Mouse (Mus musculus): Measurements from ENCODE around the gene Fat1.

- TF ChIP-seq POLR2A (IDR thresholded peaks at IDR 0.05; ENCODE audit: extremely low read depth, insufficient read depth, low read length) = no peak
- no peak for TF ChIP-seq CTCF (IDR thresholded peaks at IDR 0.05; ENCODE audit: low read depth, low read length)
Observed at GRCm38 (mm10) chr8:45044160-45044559, 108.9 kb downstream of the Fat1 start.

Measured in liver, adult 2 months (tissue).